Mouse (Mus musculus) layer of hippocampus, adult 9-10 months (tissue): Measurements from ENCODE around the gene Cfb.

ENCODE experiments used
- DNase-seq: peaks from one replicate; pipeline ENCODE4 v3.0.0; 2022; ENCODE audit warnings: low spot score

Gene Cfb

DNA sequence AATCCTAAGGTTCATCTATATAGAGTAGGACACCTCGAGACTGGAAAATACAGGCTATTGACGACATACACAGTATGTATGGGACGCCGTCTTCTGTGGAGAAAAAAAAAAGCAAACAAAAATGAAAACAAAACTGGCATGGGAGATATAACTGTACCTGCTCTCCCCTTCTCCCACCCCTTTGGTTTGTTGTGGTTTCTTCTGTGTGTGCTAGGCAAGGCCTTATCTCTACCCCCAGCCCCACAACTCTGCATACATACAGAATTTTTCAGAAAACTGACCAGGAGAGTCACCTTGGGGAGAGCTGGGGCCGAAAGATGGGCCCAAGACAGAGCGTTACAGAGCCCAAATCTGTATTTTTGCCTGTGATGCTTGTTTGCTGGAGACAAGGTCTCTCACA, 22.4 kb upstream of the Cfb start:
- no peak for DNase-seq

DNA sequence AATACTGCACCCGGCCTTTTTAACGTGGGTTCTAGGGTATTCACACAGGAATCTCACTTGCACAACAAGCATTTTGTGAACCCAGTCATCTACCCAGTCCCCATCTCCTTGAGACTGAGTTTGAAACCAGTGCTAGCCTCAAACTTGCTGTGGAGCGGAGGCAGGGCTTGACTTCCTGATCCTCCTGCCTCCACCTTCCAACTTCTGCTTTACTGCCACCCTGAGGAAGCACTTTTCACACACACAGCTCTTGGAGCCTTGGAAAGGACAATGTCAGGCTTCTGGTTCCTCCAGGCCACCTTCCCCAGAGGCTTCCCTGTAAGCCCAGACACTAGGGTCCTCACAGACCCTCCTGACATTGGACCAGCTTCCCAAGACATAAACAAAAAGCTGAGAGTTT, 21.0 kb upstream of the Cfb start:
- no peak for DNase-seq

DNA sequence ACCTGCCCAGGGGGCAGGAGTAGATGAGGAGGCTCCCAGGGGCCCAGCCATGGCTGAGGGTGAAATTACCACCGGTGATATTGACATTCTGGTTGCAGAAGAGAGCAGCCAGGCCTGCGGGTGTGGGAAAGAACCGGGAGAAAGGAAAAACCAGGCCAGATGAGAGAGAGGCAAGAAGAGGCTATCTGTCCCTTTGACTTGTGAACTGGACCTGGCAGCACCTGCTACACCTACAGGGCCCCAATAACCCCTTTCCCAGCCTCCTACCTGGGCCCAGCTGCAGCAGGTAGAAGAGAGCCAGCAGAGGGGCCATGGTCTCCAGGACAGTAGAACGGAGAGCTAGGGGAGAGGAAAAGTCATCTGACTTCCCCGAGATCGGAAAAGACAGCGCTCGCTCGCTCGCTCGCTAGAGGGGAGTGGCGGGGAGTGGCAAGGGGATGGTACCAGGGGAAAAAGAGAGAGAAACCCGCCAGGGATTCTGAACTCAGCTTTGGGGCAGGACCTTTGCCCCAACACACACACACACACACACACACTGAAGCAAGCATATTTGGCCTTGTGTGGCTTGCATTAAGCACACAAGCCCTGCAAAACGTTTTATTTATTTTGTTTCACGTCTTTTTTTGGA, 19.5 kb upstream of the Cfb start, which contains the start of gene Gm20547:
TSS of gene Gm20547 (minus strand) at position 360 of the 628 bp plus-strand sequence.
- no peak for DNase-seq

DNA sequence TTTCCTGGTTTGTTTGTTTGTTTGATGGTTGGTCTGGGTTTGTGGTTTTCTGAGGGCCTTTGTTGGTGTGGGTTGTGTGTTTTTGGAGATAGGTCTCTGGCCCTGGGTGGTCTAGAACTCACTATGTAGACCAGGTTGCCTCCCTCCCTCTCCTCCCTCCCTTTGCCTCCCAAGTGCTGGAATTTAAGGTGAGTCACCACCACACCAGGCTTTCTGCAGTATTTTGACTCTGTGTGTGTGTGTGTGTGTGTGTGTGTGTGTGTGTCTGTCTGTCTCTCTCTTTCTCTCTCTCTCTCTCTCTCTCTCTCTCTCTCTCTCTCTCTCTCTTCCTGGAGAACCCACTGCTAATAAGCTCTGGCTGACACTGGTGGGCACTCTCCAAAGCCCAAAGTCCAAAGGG, 18.8 kb upstream of the Cfb start:
- no peak for DNase-seq

DNA sequence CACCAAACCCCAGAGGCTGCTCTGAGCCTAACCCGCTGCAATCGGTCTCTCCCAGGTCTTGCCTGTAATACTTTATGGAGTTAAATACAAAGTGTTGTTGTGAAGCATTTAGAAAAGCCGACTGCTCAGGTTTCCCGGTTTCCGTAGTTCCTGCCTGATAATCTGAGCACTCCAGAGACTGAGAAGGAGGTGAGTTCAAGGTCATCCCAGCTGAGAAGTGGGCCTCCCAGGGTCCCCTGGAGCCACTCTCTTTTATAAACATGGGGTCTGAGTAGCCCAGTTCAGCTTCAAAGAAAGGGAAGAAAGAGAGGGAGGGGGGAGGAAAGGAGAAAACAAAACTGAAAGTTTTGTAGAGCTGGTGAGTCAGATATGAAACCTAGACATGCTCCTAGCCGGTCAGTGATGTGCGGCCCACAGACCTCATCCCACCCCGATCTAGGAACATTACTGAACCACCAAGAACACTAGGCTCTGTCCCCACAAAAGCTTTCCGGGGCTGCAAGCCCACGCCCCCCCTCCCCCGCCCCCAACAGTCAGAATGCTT, 17.1 kb upstream of the Cfb start, which contains the start of gene Zbtb12:
TSS of gene Zbtb12 (plus strand) at position 148 of the 544 bp plus-strand sequence.
- no peak for DNase-seq

DNA sequence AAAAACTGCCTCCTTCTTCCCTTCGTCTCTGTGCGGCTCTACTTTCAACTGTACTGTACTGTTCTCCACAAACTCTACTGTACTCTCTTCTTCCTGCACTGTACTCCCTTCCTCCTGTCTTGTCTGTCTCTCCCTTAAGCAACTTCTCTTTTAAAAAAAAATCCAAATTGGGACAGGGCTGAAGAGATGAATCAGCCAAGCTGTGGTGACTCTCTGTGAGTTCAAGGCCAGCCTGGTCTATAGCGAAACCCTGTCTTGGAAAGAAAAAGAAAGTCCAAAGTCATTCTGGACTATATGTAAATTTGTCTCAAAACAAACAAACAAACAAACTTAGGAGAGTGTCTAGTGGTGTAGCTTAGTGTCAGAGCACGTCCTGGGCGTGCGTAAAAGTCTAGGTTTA, 12.0 kb upstream of the Cfb start:
- no peak for DNase-seq

DNA sequence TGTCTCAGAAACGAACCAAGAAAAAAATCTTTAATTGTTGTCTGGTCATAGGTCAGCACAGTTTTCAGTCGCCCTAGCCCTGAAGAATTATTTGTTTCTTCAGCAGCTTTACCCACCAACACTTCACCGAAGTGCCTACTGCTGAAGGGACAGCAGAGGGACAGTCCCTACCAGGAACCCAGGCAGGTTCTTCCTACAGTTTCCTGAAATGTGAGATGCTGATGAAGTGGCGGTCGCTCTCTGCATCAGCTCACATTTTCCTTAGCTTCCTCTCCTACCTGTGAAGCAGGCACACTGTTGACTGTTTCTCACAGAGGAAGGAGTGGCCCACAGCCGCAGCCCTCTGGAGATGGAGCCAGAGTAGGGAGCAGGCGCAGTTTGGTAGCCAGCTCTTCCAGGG, 3.7 kb upstream of the Cfb start:
- DNase-seq = no peak

DNA sequence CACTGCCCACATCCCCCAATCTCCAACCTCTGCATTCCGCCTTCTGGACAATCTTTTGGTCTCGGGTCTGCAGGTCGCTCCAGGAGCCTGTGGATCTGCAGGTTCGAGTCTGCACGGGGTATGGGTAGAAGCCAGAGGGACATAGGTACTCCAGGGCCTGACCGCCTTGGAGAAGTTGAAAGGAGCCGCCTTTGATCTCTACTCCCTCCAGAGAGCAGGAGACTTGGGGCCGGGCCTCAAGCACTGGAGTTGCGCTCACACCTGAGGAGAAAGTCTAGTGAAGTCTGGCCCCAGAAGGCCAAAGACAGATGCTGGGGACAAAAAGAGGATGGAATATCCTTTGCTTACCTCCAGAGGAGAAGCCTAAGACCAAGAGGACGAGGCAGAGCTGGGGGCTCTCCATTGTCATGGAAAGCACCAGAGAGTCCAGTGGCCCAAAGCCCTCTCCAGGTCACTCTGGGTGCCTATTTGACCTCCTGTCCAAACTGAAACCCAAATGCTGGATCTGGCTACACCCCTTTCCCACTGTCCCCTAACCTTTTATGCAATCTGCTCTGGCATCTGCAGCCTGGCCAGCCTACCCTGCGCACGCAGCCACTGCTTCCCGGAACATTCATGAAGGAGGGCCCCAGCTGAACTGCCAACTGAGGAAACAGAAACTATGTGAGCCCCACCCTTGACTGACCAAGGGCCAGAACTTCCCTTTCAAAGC, 458 bp downstream of the Cfb start:
- no peak for DNase-seq

DNA sequence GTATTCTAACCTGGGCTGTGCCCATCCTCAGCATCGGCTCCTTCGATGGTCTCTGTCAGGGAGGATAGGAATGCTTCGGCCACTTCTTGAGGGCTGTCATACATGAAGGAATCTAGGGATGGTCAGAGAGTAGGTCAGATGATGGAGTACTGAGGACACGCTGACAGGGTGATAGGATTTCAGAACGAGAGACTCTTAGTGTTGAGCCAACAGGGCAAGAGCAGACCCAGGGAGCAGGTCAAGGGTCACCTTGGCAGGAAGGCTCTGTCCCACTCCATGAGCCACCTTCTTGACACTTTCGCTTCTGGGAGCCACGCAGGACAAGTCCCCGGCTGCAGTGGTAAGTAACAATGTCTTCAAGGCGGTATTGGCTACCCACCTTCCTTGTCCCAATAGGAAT, 1.8 kb downstream of the Cfb start:
- DNase-seq = no peak

DNA sequence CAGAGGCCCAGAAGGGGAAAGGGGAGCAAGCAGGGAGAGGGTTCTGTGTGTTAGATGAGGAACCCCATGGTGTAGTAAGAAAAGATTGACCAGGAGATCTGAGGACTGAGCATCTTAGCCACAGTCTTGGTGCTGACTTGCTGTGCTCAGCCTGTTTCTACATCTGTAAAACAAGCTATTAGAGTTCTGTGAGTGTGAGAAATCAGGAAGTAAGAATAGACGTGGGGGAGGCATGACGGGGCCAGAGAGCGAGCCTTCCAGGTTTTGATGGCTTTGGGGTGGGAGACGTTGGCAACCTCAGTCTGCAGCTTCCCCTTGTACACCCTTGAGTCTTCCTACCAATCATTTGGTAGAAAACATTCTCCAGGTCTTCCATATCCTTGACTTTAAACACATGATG, 3.6 kb downstream of the Cfb start:
- no peak for DNase-seq

DNA sequence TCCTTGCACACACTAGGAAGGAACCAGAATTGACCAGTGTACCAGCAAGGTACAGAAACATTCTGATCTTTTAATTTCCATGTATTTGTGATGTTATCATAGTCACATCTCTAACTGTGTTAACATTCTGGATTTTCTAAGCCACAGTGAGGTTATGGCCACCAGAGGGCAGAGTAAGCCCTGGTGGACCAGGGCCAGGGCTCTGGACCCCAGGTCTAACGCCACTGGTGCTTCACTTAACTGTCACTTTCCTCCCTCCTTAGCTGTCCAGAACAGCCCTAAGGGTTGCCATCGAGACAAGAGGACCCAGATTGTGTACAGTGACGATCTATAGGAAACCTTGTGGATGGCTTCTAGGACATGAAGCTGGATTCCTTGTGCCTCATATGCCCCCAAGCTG, 6.5 kb downstream of the Cfb start:
- DNase-seq = no peak

DNA sequence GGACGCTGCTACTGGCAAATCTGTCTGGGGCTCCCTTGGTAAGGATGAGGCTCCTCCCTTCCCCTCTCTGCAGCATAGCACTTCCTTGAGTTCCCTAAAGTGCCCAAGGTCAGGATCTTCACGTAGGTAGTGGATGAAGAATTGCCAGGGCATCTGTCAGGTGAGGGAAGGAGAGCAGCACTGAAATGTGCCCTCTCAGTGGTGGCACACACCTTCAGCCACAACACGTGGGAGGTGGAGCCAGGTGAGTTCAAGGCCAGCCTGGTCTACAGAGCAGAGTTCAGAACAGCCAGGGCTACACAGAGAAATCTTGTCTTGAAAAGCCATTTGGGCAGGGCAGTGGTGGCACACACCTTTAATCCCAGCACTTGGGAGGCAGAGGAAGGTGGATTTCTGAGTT, 7.6 kb downstream of the Cfb start:
- no peak for DNase-seq

DNA sequence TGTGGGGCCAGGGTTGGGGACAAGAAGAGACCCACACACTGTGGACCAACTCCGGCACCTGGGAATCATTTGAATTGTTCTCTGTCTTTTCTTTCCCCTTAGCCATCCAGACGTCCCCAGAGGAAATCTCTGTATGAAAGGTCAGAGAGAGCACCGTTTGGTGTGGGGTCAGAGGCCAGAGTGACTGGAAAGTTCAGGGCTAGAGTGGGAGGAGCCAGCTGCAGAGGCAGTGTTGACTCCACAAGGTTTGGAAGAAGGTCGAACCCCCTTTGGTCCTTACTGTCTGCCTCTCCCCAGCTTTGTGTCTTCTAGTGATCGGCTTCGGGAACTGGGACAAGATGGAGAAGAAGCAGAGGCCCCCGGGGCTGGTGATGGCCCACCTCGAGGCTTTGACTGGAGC, 8.8 kb downstream of the Cfb start:
- no peak for DNase-seq

DNA sequence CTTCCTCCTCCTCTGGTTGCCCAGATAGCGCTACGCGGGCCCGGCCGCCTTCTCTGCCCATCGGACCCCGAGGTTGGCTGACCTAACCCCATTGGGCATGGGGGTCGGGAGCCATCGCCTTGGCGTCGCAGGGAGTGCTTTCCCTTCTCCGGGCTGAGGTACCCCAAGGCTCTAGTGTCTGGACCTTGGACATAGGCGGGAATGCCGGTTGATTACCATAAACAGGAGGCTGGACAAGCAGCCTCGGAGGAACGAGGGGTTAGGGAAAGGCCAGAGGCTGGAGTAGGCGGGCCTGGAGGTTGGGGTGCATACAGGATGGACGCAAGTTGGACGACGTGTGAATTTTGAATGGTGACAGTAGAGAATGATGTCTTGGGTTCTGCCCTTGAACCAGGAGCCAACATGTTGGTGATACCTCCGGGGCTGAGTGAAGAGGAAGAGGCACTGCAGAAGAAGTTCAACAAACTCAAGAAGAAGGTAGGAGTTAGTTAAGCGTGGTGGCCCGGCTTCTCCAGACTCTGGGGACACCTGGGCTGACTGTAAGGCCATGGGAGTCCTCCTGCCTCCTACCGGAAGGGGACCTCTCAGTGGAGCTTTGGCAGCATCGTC, 11.7 kb downstream of the Cfb start:
- DNase-seq = no peak

DNA sequence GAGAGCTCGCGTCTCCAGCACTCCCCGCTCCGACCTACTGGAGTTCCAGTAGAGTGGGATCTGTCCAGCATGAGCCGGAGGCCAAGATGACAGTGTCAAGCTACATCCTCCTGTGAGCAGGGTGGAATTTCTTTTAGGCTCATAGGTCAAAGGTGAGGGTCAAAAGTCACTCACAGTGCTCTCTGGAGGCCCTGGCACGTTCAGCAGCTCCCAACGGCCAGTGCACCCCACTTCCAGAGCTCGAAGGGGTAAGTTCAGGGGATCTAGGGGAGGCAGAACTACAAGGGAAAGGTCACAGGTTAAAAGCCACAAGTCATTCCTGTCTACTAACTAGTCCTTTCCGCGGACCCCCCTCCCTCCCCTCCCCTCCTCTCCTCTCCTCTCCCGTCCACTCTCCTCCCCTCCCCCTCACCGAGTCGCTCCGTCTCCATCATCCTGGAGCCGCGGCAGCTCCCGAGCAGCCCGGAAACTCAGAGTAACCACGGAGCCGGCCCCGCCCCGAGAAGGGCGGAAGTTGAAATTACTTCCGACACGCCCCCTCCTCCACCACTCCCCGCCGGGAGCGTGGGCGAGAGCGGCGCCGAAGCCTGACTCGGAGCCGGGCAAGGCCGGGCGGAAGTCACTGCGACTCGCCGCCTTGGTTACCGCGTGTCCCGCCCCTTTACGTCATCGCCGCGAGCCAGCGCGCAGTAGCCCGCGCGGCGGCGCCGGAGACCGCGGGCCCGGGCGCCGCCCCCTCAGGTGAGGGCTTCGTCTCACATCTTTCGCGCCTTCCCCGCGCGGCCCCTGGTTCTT, 12.4 kb downstream of the Cfb start, which contains the start of the genes Skiv2l and Nelfe:
TSS of gene Skiv2l (minus strand) at position 489 of the 795 bp plus-strand sequence.
TSS of gene Nelfe (plus strand) at position 670 of the 795 bp plus-strand sequence.
- DNase-seq = peak; percentile 87

DNA sequence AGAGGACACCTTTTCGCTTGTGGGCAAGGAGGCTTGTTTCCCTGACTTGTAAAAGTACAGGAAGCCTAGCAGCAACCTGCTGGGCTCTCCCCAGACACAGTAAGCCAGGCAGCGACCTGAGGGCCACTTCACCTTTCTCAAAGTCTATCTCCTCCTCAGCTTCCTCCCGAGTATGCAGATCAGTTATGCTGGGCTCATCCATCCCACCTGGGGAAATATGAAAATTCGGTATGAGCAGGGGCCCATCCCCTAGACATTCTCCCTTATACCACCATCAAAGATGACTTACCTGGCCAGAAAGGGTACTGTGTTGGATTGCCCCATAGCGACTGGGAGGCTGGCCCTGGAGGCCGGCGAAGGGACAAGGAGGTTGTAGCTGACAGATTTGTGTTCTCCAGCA, 14.7 kb downstream of the Cfb start:
- DNase-seq = no peak

DNA sequence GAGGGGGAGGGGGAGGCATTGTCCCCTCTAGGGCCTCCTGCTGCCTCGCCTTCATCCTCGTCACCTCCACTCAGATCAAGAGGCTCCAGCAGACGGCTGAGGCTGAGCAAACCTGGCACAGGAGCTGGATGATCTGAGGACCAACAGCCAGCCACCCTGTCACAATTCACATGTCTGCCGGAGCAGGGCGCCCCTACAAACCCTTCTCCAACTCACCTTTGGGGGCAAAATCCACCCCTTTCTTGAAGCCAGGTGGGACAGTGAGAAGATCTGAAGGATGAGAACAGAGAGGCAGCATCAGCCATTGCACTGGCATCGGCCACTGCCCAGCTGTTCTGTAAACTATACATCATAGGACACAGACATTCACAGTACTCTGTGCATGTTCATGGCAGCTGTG, 15.1 kb downstream of the Cfb start:
- DNase-seq = no peak

DNA sequence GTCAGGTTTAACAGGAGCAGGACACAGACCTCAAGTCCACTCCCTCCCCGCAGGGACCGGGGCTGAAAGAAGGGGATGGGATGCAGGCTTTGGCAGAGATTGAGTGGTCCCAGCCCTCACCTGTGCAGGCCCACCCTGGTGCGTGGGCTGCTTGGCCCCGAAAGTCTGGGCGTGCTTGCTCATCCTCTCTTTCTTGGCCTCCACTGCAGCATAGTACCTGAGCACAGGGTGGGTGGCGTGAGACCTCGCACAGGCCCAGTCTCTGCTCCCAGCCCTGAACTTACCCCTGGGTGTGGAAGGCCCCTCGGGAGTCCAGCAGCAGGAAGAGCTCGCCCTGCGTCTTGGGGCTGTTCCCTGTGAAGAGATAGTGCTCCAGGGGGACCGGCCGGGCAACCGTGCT, 17.4 kb downstream of the Cfb start:
- DNase-seq = no peak

DNA sequence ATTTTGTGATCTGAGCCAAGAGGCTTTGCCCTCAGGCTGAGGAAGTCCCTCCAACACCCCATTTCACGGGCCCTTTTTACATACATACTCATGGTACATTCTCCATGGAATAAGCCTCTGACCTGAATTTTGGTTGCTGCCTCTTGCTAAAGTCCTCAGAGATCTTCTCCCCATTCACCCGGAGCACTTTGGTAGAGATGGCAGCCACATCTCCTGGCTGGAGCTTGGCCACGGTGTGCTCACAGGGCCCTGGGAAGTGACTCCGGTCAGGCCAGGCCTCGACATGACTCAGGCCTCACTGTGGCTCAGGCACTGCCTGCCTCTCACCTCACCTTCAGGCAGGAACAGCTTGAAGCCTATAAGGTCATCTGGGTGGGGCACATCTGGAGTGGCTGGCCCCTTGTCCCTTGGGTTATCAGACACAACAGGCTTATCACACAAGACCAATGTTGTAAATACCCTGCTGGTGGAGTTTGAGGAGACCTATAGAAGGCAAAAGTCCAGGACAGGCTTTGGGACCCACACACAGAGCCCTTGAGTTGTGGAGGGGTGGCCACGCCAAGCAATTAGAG, 21.5 kb downstream of the Cfb start:
- no peak for DNase-seq

DNA sequence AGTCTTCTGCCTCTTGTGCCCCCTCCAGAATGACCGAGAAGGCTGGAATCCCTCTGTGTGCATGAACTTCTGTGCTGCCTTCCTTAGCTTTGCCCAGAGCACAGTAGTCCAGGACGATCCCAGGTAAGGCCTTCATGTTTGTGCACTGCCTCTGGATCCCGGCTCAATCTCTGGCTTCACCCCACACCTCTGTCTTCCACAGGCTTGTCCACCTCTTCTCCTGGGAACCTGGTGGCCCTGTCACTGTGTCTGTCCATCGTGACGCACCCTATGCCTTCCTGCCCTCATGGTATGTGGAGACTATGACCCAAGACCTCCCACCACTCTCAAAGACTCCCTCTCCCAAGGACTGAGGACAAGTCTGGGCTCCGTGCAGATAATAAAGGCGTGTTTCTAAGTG, 23.5 kb downstream of the Cfb start:
- DNase-seq = no peak

DNA sequence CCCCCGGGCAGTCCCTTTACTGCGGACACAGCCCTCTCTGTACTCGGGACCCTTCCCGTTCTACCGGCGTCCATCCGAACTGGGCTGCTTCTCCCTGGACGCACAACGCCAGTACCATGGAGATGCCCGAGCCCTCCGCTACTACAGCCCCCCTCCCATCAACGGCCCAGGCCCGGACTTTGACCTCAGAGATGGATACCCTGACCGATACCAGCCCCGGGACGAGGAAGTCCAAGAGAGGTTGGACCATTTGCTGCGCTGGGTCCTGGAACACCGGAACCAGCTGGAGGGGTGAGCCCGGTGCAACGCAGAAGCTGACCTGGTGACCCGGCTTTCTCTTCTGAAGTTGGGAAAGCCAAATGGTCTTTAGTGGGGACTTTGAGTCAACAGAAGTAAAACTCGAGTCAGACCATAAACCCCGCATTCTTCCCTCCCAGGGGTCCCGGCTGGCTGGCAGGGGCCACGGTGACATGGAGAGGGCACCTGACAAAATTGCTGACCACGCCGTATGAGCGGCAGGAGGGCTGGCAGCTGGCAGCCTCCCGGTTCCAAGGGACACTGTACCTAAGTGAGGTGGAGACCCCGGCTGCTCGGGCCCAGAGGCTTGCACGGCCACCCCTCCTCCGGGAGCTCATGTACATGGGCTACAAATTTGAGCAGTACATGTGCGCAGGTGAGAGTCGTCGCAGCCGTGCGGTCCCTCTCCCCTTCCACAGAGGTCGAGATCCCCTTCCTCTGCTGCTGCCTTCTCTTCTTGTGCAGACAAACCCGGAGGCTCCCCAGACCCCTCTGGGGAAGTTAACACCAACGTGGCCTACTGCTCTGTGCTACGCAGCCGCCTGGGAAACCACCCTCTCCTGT, 24.6 kb downstream of the Cfb start:
- no peak for DNase-seq
